Mouse (Mus musculus) limb, embryonic 15.5 days (tissue): ENCODE results near the gene Tmem200a. TPM values are rescaled to one million over a fixed set of nuclear protein-coding genes. Genes with fewer than 3 reads are reported as not detected.

Experiments used
- ATAC-seq: fragments of 200-750 bp; cut with Nextera tagmentation; 2 replicates; pipeline ENCODE4 v1.8.0; 2017; ENCODE audit warnings: low read depth, moderate TSS enrichment; ENCODE audit not compliant: insufficient number of reproducible peaks, low FRiP score, low TSS enrichment
- H3K27ac ChIP-seq: fragments of 300-500 bp; sonication (generic); 2 replicates; pipeline ENCODE4 v1.5.1; 2015; ENCODE audit warnings: moderate library complexity, mild to moderate bottlenecking, inconsistent platforms
- H3K27me3 ChIP-seq: fragments of 300-500 bp; sonication (generic); 2 replicates; pipeline ENCODE4 v1.6.1; 2015; ENCODE audit warnings: inconsistent platforms
- H3K36me3 ChIP-seq: fragments of 300-500 bp; sonication (generic); 2 replicates; pipeline ENCODE4 v1.6.1; 2015; ENCODE audit warnings: inconsistent platforms
- H3K4me1 ChIP-seq: fragments of 300-500 bp; sonication (generic); 2 replicates; pipeline ENCODE4 v1.6.1; 2015; ENCODE audit warnings: inconsistent platforms
- H3K4me2 ChIP-seq: fragments of 300-500 bp; sonication (generic); 2 replicates; pipeline ENCODE4 v1.6.1; 2015; ENCODE audit warnings: mild to moderate bottlenecking, inconsistent platforms
- H3K4me3 ChIP-seq: fragments of 300-500 bp; sonication (generic); 2 replicates; pipeline ENCODE4 v1.5.1; 2015; ENCODE audit warnings: mild to moderate bottlenecking, inconsistent platforms
- H3K9ac ChIP-seq: fragments of 300-500 bp; sonication (generic); 2 replicates; pipeline ENCODE4 v1.6.1; 2015; ENCODE audit warnings: inconsistent platforms
- H3K9me3 ChIP-seq: fragments of 300-500 bp; sonication (generic); 2 replicates; pipeline ENCODE4 v1.6.1; 2016; ENCODE audit warnings: inconsistent platforms
- WGBS: fragments of 180-500 bp; shearing (Covaris S2); methylation state at CpG from one replicate; pipeline ENCODE4 v1.1.7; 2015; 5-methylcytosine and 5-hydroxymethylcytosine counted together
- polyA plus RNA-seq: library from polyadenylated mRNA; unstranded; fragments of >200 nt; fragmentation: Nextera tagmentation; extraction: Ambion mirVana; gene quantifications from 2 replicates; pipeline ENCODE4 v1.2.1, GENCODE M21; 2015

Gene Tmem200a
- polyA plus RNA-seq = 9.6 and 10.1 TPM in 2 replicates

DNA sequence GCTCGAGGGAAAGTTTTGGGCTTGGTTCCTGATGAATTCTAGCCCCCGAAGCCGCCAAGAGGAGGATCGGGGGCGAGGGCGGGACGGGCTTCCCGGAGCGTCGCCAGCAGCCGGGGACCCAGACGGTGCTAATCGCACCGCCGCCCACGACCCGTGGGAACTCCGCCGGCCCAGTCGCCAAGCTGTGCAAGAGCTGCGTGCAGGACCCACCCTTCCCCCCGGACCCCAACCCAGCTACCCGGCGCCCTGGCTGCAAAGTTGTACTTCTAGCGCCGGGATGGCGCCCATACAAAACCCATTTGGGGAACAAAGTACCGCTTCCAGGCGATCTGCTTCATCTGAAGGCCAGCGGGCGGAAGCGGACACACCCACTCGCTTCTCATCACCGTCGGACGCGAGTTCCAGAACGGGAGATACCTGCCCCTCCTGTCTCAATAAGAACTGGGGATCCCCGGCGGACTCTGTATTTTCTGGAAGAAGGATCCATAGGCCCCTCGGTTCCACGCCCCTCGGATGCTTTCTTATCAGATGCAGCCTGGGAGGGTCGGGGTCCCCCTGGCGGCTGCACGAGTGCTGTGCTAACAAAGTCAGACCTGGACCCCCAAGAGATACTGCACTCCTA, at the start of gene Tmem200a:
Tmem200a (minus strand) TSS at position 532 of the 622 bp plus-strand sequence.
- no peak within 1 kb of the TSS for H3K27ac ChIP-seq
- peaks cover 13% of the 10 kb centered on the region for H3K4me1 ChIP-seq
- peak; percentile 63; the same call in 1 of the 2 replicates for ATAC-seq
- H3K4me2 ChIP-seq = peak within 1 kb of the TSS; percentile 93
- no peaks in the 10 kb centered on the region for H3K9me3 ChIP-seq
- no peaks in the 10 kb centered on the region for H3K36me3 ChIP-seq
- H3K9ac ChIP-seq = peak within 1 kb of the TSS; percentile 52
- WGBS = under 1% methylated on average over 46 of the region's 46 CpGs
- peak within 1 kb of the TSS; percentile 62 for H3K4me3 ChIP-seq
- H3K27me3 ChIP-seq = peaks cover 4% of the 10 kb centered on the region

DNA sequence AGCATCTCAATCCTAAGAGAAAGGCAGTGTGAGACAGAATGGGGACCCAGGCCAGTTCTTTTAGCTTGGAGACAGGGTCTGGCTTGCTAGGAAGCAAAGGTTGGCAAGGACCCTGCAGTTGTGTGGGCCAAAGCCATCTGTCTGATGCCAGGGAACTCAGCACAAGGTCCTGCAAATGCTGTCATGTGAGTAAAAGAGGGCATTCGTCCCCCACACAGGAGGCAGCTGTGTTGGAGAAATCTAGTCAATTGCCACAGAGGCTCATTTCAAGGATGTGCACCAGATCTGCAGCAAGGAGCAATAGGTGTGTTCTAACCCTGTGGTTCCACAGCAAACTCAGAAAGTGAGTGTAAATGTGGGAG, 41.0 kb upstream of the Tmem200a start:
- H3K4me1 ChIP-seq = no peaks in the 10 kb centered on the region
- no peak overlapping the region for H3K4me3 ChIP-seq
- no peaks in the 10 kb centered on the region for H3K36me3 ChIP-seq
- no peak overlapping the region for H3K27ac ChIP-seq
- no peak overlapping the region for H3K4me2 ChIP-seq
- no peak for ATAC-seq
- H3K9me3 ChIP-seq = no peaks in the 10 kb centered on the region
- 63% methylated on average over 1 of the region's 1 CpGs for WGBS
- no peaks in the 10 kb centered on the region for H3K27me3 ChIP-seq
- H3K9ac ChIP-seq = no peak overlapping the region

DNA sequence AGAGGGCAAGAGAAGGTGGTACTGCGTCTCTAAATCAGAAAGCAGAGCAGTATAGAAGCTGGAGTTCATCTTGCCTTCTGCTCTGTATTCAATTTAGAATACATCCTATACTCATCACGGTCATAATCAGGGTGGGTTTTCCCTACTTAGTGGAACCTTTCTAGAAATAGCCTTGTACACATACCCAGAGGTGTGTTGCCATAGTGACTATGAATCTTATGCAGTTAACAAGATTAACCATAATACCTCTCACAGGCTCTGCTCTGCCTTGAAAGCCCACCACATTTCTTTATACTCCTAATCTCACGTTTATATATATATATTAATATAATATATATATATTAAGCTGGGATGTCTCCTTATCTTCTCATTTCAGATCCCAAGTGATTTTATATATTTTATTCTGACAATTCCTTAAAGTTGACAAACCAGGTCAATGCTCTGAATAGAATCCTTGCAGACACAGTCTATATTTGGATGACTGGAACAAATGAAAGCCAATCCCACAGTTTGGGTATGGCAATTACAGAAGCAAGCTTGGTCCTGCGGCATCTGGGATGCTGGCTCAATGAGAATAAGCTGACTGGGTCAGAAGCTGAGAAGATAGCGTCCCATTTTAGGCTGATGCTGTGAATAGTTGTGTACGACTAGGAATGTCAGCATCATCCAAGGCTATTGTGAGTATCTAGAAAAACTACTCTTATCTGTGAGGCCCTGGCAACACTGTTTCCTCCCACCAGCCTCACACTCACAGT, 40.4 kb upstream of the Tmem200a start:
- no peak overlapping the region for H3K9ac ChIP-seq
- H3K27ac ChIP-seq = no peak overlapping the region
- H3K4me3 ChIP-seq = no peak overlapping the region
- no peaks in the 10 kb centered on the region for H3K4me1 ChIP-seq
- H3K36me3 ChIP-seq = no peaks in the 10 kb centered on the region
- no peak for ATAC-seq
- H3K4me2 ChIP-seq = no peak overlapping the region
- no peaks in the 10 kb centered on the region for H3K27me3 ChIP-seq
- WGBS = 85% methylated on average over 6 of the region's 6 CpGs
- no peaks in the 10 kb centered on the region for H3K9me3 ChIP-seq

DNA sequence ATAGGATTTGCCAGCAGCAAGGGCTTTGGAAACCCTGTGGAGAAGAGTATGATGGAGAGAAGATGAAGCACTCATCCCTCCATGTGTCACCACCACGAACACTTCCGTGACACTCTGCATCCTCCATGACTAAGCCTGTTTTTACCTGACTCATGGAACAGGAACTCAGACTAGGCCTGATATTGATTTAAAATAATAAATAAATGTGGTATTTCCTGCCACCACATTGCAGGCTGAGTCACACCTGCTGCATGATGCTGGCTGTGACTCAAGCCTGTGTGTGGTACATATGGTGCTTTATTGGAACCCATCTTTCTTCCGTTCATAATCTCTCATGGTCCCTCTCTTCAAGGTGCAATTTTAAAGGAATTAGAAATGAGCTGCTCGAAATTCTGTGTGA, 35.6 kb upstream of the Tmem200a start:
- Histone ChIP-seq H3K4me3 (no peak overlapping the region), H3K36me3 (no peaks in the 10 kb centered on the region), H3K27ac (no peak overlapping the region), H3K9me3 (no peaks in the 10 kb centered on the region), H3K4me1 (no peaks in the 10 kb centered on the region), H3K4me2 (no peak overlapping the region), H3K9ac (no peak overlapping the region), H3K27me3 (no peaks in the 10 kb centered on the region)
- 78% methylated on average over 4 of the region's 4 CpGs for WGBS
- no peak for ATAC-seq

DNA sequence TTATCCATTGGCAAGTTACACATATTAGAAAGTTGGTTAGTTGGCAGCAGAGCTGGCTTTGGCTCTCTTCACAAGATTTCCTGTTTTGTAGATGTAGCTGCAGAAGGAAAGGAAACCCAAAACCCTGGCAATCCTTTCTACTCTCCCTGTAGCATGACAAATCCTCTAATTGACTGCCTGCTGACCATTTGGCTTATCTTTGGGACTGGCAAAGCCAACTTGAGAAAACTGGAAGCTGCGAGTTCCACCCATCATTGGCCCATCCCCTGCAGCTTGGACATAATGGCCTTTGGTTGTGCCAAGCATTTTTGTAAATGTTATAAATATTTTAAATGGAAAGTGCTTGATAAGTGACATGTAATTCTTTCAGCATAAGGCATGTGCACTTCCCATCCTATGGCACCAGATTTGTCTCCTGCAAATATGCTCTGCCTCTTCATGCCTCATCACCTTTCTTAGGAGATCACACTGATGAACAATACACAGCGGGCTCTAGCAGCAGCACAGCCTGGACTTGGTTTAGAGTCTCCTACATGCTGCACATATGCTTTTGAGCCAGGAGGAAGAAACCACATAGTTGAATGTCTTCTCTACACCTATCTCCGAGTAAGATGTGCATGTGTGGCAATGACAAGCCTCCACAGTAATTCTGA, 24.6 kb upstream of the Tmem200a start:
- Histone ChIP-seq H3K4me3 (no peak overlapping the region), H3K4me2 (no peak overlapping the region), H3K27ac (no peak overlapping the region), H3K4me1 (no peaks in the 10 kb centered on the region), H3K36me3 (no peaks in the 10 kb centered on the region), H3K9ac (no peak overlapping the region), H3K27me3 (no peaks in the 10 kb centered on the region), H3K9me3 (no peaks in the 10 kb centered on the region)
- no peak for ATAC-seq
- 75% methylated on average over 3 of the region's 3 CpGs for whole genome bisulfite sequencing

DNA sequence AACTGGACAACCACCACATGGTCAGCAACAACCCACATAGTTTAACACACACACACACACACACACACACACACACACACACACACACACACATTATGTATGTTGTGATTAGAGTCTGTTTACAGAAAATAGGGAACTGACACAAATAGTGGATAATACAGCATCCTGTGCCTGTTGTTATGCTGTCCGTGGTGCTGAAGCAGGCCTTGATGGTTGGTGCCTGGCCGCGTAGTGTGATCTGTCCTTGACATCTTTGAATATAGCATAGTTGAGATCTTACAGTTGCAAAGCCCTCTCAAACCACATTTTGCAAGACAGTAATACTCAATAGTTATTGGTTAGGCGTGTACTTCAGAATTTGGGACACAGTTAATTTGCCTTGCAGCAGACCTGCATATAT, 3.2 kb upstream of the Tmem200a start:
- Histone ChIP-seq H3K4me3 (no peak overlapping the region), H3K9me3 (no peaks in the 10 kb centered on the region), H3K4me1 (peaks cover 13% of the 10 kb centered on the region), H3K27me3 (peaks cover 4% of the 10 kb centered on the region), H3K36me3 (no peaks in the 10 kb centered on the region), H3K27ac (no peak overlapping the region), H3K4me2 (no peak overlapping the region), H3K9ac (no peak overlapping the region)
- 51% methylated on average over 4 of the region's 4 CpGs for WGBS
- no peak for ATAC-seq

DNA sequence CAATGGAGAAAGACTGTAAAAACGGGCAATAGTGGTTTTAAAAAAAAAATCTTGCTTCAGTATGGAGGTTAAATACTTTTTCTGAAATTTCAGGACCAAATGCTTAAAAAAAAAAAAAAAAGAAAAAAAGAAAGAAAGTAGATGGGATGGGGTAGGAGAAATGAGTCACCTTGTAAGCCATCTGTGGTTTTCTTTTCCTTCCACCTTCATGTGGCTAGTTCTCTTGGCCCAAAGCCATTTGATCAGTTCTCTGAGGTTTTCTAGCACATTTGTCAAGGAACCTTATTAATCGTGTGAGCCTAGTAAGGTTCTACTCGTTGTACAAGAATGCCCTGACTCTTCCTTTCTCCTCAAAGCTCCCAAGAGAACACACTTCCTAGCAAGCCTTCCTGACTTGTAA, 826 bp upstream of the Tmem200a start:
- peaks cover 13% of the 10 kb centered on the region for H3K4me1 ChIP-seq
- no peak overlapping the region for H3K27ac ChIP-seq
- H3K4me3 ChIP-seq = no peak overlapping the region
- no peaks in the 10 kb centered on the region for H3K9me3 ChIP-seq
- no peak overlapping the region for H3K9ac ChIP-seq
- ATAC-seq = no peak
- H3K27me3 ChIP-seq = peaks cover 4% of the 10 kb centered on the region
- WGBS = 72% methylated on average over 3 of the region's 3 CpGs
- H3K4me2 ChIP-seq = no peak overlapping the region
- H3K36me3 ChIP-seq = no peaks in the 10 kb centered on the region

DNA sequence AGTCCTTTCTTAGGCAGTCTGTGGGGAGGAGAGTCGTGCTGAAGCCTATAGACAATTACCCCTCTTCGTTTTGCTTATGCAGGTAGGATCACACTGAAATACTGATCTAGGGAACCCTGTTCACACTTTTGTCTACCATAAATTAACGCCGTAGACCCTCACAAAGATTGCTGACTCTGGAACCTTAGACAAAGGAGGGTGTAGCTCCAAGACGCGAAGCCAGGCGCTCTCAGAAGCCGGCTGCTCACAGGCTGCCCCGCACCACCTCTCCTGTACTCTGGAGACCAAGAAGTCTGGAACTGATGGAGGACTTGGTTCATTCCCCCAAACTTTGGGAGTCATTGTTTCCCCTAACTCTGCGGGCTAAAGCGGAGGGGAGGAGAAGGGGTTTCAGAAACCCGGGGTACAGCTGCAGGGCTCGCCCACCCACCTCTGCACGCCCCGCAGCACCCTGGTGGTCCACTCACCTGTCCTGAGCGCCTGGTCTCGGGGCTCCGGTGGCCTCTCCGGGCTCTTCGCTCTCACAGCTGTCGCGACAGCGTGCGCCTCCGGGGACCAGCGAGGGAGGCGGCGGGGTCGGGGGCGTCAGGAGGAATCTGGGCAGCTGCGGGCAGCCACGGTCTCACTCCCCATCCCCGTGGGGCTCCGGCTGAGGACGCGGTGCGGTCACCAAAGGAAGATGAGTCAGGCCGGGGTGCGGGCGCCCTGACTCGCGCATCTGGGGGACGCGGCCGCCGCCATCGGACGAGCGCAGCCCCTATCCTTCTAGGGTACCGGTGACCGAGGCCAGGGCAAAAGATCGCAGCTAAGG, 976 bp downstream of the Tmem200a start, which contains the start of gene Gm9767:
Gm9767 (plus strand) TSS at position 585 of the 811 bp plus-strand sequence.
- WGBS = 1% methylated on average over 51 of the region's 52 CpGs
- no peaks in the 10 kb centered on the region for H3K9me3 ChIP-seq
- H3K27ac ChIP-seq = no peak within 1 kb of the TSS
- peaks cover 13% of the 10 kb centered on the region for H3K4me1 ChIP-seq
- peaks cover 4% of the 10 kb centered on the region for H3K27me3 ChIP-seq
- no peaks in the 10 kb centered on the region for H3K36me3 ChIP-seq
- H3K9ac ChIP-seq = peak within 1 kb of the TSS; percentile 52
- peak within 1 kb of the TSS; percentile 93 for H3K4me2 ChIP-seq
- ATAC-seq = 0 out of 2 replicates have a peak, but pooled peaks have one; percentile 30
- peak within 1 kb of the TSS; percentile 62 for H3K4me3 ChIP-seq

DNA sequence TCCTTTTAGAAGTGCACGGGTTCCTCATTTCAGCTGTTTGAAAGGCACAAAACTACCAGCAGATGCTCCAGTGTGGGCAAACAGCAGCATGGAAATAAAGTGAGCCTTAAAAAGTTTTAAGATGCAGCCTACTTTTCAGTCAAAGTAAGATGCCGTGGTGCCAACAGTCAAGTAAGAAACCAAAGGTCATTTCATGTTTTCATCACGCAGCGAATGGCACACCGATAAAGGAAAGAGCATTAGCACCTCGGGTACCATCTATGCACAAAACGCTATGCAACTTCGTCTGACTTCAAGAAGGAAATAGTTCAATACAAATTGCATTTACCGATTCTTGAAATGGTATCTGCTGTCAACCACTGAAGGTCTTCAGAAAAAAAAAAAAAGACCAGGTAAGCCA, 1.9 kb downstream of the Tmem200a start:
- Histone ChIP-seq H3K4me1 (peaks cover 13% of the 10 kb centered on the region), H3K9ac (no peak overlapping the region), H3K4me2 (no peak overlapping the region), H3K36me3 (no peaks in the 10 kb centered on the region), H3K9me3 (no peaks in the 10 kb centered on the region), H3K27ac (no peak overlapping the region), H3K4me3 (peak overlapping the region; percentile 62; the same call in 1 of the 2 replicates), H3K27me3 (peaks cover 4% of the 10 kb centered on the region)
- WGBS = 77% methylated on average over 9 of the region's 9 CpGs
- no peak for ATAC-seq

DNA sequence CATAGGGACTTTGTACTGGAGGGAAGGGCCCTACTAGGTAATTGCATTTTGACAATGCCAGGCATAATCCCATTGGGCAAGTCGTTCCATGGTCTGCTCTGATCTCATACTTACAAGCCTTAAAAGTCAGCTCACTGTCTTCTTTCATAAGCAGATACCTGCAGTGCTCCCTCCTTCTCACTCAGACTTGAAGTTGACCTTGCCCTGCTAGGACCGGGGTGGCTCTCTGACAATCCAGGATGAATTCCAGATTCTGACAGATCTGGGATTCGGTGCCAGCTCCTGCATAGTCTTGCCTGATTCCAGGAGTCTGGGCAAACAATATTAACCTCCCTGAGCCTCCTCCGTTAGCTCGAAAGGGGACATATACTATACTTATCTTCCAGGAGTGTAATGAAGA, 6.9 kb downstream of the Tmem200a start:
- WGBS = 85% methylated on average over 5 of the region's 5 CpGs
- H3K9me3 ChIP-seq = no peaks in the 10 kb centered on the region
- no peak overlapping the region for H3K9ac ChIP-seq
- no peak for ATAC-seq
- H3K4me2 ChIP-seq = no peak overlapping the region
- no peaks in the 10 kb centered on the region for H3K4me1 ChIP-seq
- H3K4me3 ChIP-seq = no peak overlapping the region
- H3K27me3 ChIP-seq = no peaks in the 10 kb centered on the region
- H3K36me3 ChIP-seq = no peaks in the 10 kb centered on the region
- no peak overlapping the region for H3K27ac ChIP-seq

DNA sequence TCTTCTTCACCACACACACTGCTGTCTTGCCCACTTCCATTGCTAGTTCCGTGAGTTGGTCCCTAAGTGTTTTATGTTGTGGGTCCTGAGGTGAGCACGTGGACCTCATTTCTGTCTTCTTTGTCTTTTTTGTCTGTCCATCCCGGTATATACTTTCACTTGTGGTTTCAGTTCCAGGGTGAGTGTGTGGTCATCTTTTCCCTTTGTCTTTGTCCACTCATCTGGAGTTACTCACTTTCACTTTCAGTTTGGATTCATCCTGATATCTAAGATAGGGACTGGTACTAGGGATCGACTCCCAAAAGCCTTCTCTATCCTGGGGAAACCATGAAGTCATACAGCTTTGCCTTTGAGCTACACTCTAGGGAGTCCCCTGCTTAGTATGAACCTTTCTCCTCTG, 15.8 kb downstream of the Tmem200a start:
- ATAC-seq = no peak
- Histone ChIP-seq H3K4me3 (no peak overlapping the region), H3K9ac (no peak overlapping the region), H3K9me3 (no peaks in the 10 kb centered on the region), H3K27me3 (no peaks in the 10 kb centered on the region), H3K4me2 (no peak overlapping the region), H3K4me1 (no peaks in the 10 kb centered on the region), H3K36me3 (no peaks in the 10 kb centered on the region), H3K27ac (no peak overlapping the region)
- 90% methylated on average over 4 of the region's 4 CpGs for WGBS
